Mouse (Mus musculus) brown adipose tissue, adult 24 weeks (tissue): ENCODE data around the gene Mcemp1. TPM values are rescaled to one million over a fixed set of nuclear protein-coding genes. Genes with fewer than 3 reads are reported as not detected.

Experiments
- H3K27ac ChIP-seq: fragments of 200-500 bp; replicated peaks from 2 replicates; pipeline ENCODE4 v1.5.1; 2012; ENCODE audit warnings: low read depth, mild to moderate bottlenecking, low read length
- H3K4me1 ChIP-seq: fragments of 200-500 bp; 2 replicates; pipeline ENCODE4 v1.6.1; 2012; ENCODE audit warnings: low read length, mixed read lengths; ENCODE audit not compliant: control insufficient read depth, insufficient read depth, insufficient read length
- H3K4me3 ChIP-seq: fragments of 200-500 bp; 2 replicates; pipeline ENCODE4 v1.5.1; 2012; ENCODE audit warnings: low read depth, mild to moderate bottlenecking, low read length, moderate library complexity; ENCODE audit not compliant: insufficient read depth
- polyA plus RNA-seq: library from polyadenylated mRNA; stranded (reverse); fragments of >200 nt; gene quantifications from 2 replicates; pipeline ENCODE4 v1.2.4, GENCODE M21; 2012; ENCODE audit not compliant: missing spikeins, insufficient read depth, insufficient read length

Mcemp1 gene
- polyA plus RNA-seq, 1 experiment, result not detected

DNA sequence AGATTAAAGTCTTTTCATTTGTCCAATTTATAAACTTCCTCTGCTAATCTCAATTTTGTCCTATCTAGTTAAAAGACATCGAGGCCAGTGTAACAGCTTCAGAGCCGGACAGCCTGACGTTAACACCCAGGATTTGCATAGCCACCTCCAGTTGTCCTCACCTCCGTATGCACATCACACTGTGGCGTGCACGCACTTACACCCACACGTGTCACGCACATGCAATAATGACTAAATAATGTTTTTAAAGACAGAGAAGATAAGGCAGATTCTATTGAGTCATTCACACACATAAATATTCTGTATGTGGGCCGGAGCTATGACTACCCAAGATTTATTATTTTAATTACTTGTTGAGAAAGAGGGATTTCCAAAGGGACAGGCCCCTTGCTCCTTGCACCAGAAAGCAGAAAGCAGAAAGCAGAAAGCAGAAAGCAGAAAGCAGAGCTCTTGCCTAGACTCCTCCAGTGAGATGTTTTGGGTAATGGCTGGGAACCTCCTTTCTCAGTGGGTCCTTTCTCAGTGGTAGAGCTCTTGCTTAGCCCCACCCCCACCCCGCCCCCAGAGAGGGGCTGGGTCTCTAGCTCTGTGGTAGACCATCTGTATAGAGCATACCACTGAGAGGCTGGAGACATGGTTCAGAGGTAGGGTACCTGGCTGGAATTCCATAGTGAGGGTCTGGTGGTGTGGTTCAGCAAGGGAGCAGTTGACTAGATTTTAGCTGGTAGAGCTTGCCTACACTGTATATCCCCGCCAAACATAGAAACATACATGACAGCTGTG lies 10.6 kb upstream of the Mcemp1 start:
- Histone ChIP-seq H3K4me1 (peaks cover 13% of the 10 kb centered on the region; the same call in 1 of the 2 replicates), H3K4me3 (no peak overlapping the region), H3K27ac (no peak overlapping the region)

DNA sequence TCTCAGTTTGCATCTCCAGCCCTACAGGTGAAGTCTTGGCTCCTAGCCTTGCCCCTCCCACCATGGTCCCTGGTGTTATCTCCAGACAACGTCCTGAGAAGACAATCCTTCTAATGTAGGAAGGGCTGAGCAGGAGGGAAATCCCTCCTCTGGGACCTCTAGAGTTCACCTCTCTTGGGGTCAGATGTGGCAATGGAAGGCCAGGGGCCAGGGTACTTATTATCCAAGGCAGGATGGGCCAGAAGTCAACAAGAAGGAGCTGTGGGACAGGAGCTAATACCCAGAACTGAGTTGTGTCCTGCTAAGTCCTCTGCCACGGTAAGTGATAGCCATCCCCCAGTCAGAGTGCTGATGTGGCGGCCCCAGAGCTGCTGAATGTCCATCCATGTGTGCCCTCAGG lies 10.0 kb upstream of the Mcemp1 start, which contains the start of gene Retn:
Gene Retn (plus strand): TSS at position 245 of the 400 bp plus-strand sequence.
- Histone ChIP-seq H3K4me3 (no peak within 1 kb of the TSS), H3K4me1 (peaks cover 13% of the 10 kb centered on the region; the same call in 1 of the 2 replicates), H3K27ac (no peak within 1 kb of the TSS)

DNA sequence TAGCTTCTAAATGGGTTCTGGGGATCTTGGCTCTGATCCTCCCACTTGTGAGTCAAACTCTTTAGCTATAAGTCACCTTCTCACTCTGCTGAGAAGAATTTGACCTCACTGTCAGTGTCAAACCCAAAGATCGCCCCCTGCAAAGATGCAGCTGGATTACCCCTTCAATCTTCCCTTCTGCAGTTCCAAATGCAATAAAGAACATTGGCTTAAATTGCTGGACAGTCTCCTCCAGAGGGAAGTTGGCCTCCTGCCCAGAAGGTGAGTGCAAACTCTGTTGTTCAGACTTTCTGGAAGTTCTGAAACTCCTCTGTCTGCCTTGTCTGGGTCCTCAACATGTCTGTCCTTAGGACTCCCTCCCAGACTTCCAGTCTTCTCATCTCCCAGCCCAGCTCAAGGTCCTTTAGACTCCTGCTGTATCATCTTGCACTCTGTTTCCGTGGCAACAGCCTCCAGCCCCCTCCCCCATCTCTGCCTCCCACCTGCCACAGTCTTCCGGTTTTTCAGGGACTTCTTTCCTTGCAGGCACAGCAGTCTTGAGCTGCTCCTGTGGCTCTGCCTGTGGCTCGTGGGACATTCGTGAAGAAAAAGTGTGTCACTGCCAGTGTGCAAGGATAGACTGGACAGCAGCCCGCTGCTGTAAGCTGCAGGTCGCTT lies 8.7 kb upstream of the Mcemp1 start:
- Histone ChIP-seq H3K4me3 (no peak overlapping the region), H3K27ac (no peak overlapping the region), H3K4me1 (peaks cover 13% of the 10 kb centered on the region; the same call in 1 of the 2 replicates)

DNA sequence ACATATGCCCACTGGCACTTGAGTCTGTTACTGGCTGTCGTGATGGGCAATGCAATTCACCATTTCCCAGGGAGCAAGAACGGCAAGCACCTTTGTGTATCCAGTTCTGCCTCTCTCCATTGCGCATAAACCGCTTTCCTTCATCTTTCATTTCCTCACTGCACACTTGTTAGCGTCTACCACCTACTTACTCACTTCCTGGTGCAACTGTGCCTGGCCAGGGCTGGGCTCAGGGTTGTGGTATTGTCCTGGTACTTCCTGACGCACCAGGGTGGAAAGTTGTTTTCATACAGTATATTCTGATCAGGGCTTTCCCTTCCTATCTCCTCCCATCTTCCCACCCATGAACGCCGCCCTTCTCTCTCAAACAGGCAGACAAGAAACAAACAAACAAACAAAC lies 4.7 kb upstream of the Mcemp1 start:
- Histone ChIP-seq H3K27ac (no peak overlapping the region), H3K4me1 (peaks cover 7% of the 10 kb centered on the region; the same call in 1 of the 2 replicates)

DNA sequence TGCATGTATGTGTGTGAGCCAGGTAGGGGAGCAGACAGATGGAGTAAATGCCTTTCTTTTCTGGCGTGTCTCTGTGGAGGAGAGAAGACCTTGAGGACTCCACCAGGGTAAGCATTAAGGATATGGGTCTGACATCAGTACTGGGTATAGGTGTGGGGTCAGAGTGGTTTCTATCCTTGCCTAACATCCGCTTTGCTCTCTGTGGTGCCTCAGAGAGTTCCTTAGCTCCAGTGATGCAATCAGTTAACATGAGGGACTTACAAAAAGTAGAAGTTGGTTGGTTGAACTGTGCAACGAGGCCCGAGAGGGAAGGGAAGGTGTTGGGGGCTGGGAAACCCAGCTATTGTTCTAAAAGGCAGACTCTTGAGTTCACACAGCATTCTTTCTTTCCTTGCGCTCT lies 1.1 kb upstream of the Mcemp1 start:
- H3K4me1 ChIP-seq, result no peaks in the 10 kb centered on the region; the same call in 1 of the 2 replicates
- H3K4me3 ChIP-seq, result no peak overlapping the region
- no peak overlapping the region for H3K27ac ChIP-seq

More for the DNA sequence above, 4.7 kb upstream of the Mcemp1 start:
- no peak overlapping the region for H3K4me3 ChIP-seq

DNA sequence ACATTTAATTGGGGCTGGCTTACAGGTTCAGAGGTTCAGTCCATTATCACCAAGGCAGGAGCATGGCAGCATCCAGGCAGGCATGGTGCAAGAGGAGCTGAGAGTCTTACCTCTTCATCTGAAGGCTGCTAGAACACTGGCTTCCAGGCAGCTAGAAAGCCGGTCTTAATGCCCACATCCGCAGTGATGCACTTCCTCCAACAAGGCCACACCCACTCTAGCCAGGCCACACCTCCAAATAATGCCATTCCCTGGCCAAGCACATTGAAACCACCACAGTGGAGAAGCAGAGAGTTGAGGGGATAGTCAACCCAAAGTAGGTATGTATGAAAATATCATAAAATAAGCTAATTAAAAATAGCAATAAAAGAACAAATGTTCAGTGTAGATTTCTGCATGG lies 4.8 kb downstream of the Mcemp1 start:
- H3K4me1 ChIP-seq, result no peaks in the 10 kb centered on the region
- H3K4me3 ChIP-seq, result no peak overlapping the region
- H3K27ac ChIP-seq, result no peak overlapping the region

DNA sequence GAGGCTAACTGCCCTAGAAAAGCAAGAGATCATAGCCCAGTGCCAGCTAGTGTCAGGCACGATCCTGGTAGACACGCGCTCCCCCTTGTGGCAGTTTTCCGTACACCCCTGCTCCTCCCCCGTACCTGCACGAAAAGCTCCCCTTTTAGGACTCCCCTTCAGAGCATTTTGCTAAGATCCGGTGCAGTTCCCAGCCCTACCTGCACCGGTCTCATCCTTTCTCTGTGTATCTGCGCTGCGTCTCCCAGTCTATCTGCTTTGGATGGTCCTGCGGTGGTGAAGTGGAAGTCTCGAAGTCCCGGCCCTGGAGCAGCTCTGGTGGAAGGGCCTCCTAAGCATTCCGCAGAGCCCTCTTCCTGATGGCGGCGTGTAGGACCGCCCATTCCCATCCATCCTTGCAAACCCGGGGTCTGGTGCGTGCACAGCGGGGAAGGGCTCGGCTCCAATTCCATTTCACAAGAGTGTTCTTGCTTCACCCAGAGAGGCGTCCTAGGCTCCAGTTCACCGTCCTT lies 6.5 kb downstream of the Mcemp1 start, which contains the start of gene Fcor:
Gene Fcor (minus strand): TSS at position 383 of the 512 bp plus-strand sequence.
- no peak within 1 kb of the TSS for H3K27ac ChIP-seq
- no peaks in the 10 kb centered on the region for H3K4me1 ChIP-seq
- peak within 1 kb of the TSS; percentile 78 for H3K4me3 ChIP-seq

DNA sequence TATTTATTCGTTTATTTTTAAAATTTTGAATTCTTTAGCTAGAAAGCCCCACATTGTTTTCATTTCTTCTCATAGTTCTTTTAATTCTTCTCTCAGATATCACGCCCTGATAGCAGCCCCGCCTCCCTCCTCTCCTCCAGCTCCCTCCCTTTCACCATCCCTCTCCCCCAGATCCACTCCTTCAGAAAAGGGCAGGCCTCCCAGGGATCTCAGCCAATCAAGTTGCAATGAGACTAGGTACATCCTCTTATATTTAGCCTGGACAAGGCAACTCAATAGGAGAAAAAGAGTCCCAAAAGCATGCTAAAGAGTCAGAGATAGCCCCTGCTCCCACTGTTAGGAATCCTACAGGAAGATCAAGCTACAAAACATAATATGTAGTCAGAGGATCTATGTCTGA lies 9.1 kb downstream of the Mcemp1 start:
- peaks cover 4% of the 10 kb centered on the region; the same call in 1 of the 2 replicates for H3K4me1 ChIP-seq
- H3K27ac ChIP-seq, result no peak overlapping the region
- H3K4me3 ChIP-seq, result no peak overlapping the region

DNA sequence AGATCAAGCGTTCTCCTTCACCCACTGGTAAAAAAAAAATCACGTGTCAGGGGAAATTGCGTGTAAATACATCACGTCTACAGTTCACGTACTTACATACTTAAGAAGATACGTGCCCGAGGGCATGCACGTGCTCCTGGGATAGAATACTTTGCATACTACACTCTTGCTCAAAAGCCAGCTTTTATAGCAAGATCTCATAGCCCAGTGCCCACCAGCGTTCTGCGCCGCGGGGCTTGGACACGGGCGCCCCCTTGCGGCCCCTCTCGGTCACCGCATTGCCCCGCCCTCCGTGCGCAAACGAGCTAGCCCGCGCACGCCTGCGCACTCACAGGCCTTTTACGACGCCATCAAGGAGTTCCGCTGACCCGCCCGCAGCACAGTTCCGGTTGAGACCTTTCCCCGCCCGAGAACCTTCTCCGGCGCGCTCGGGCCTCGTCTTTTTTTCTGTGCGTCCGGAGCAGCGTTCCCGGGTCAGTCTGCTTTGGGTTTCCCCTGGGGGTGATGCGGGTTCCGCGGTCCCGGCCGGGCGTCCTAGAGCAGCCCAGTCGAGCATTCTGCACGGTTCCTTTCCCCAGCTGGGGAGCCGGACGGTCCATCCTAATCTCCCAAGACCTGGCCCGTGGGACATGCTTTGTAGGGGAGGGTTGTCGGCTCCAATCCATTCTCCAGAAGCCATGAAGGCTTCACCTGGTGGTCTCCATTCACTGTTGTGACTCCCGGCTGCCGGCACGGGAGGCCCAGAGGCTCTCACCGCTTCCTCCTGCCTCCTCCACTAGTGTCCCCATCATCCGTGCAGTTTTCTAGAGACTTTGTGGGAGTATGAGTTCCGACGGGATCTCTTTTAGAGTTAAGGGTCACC lies 10.8 kb downstream of the Mcemp1 start, which contains the start of gene Trappc5:
Gene Trappc5 (plus strand): TSS at position 169 of the 862 bp plus-strand sequence.
- Histone ChIP-seq H3K4me1 (peaks cover 4% of the 10 kb centered on the region; the same call in 1 of the 2 replicates), H3K4me3 (peak within 1 kb of the TSS; percentile 90), H3K27ac (peak within 1 kb of the TSS; percentile 77)

DNA sequence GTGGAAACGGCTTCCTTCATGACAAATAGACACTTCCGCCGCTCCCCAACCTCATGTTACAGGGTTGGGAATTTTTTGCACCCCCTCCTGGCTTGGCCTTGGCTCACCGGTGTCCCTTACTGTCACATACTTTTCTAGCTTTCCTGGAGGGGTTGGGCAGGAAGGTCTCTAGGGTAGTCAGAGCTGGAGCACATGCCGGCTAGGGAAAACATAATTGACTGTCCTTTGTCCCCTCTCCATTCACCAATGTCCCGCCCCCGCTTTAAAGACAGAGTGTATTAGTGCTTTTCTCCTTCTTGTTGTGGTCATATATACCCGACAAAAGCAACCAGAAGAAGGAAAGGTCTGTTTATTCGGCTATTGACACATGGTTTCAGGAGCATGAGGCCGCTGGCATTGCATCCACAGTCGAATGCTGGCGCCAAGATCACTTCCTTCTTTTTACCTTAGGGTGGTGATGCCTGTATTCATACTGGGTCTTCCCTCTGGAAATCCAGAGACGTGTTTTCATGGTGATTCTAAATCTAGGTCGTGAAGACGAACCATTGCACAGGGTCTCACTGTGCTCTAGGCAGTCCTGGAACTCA lies 11.5 kb downstream of the Mcemp1 start:
- Histone ChIP-seq H3K4me3 (peak overlapping the region; percentile 90), H3K4me1 (peaks cover 4% of the 10 kb centered on the region; the same call in 1 of the 2 replicates)

DNA sequence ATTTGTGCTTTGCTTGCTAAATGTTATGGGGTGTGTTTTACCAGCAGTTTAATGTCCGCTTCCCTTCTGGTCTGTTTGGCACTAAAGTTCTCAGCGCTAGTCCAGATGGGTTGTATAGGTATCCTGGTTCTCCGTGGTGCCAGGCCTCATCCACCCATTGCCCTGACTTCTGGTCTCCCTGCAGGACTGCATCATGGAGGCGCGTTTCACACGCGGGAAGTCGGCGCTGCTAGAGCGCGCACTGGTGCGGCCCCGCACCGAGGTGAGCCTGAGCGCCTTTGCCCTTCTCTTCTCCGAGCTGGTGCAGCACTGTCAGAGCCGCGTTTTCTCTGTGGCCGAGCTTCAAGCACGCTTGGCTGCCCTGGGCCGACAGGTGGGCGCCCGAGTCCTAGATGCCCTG lies 13.3 kb downstream of the Mcemp1 start:
- H3K27ac ChIP-seq, result no peak overlapping the region
- peaks cover 4% of the 10 kb centered on the region; the same call in 1 of the 2 replicates for H3K4me1 ChIP-seq
- H3K4me3 ChIP-seq, result no peak overlapping the region

More for the DNA sequence above, 11.5 kb downstream of the Mcemp1 start:
- peak overlapping the region; percentile 77 for H3K27ac ChIP-seq

DNA sequence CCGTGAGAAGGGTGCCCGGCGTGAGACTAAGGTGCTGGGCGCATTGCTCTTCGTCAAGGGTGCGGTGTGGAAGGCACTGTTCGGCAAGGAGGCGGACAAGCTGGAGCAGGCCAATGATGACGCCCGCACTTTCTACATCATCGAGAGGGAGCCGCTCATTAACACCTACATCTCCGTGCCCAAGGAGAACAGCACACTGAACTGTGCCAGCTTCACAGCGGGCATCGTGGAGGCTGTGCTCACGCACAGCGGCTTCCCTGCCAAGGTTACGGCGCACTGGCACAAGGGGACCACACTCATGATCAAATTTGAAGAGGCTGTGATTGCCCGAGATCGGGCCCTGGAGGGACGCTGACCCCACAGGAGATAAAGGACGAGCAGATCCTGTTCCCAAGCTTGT lies 13.7 kb downstream of the Mcemp1 start:
- no peak overlapping the region for H3K4me3 ChIP-seq
- peaks cover 4% of the 10 kb centered on the region; the same call in 1 of the 2 replicates for H3K4me1 ChIP-seq
- H3K27ac ChIP-seq, result no peak overlapping the region

DNA sequence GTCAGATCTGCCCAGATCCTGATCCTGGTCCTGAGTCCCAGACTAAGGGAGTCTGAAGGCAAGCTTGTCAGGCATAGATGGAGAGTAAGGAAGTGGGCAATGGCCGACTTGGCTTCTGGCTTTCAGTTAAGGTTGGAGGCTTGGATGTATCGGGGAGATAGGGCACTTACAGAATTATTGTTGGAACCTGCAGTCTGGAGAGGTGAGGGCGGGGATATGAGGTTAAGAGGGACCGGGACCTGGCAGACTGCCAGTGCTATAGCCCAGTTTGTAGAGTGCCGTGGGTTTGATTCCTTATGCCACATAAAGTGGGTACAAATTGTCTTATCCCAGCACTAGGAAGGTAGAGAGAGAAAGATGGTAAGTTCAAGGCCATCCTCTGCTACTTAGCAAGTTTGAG lies 14.1 kb downstream of the Mcemp1 start:
- Histone ChIP-seq H3K27ac (no peak overlapping the region), H3K4me1 (peaks cover 4% of the 10 kb centered on the region; the same call in 1 of the 2 replicates)

DNA sequence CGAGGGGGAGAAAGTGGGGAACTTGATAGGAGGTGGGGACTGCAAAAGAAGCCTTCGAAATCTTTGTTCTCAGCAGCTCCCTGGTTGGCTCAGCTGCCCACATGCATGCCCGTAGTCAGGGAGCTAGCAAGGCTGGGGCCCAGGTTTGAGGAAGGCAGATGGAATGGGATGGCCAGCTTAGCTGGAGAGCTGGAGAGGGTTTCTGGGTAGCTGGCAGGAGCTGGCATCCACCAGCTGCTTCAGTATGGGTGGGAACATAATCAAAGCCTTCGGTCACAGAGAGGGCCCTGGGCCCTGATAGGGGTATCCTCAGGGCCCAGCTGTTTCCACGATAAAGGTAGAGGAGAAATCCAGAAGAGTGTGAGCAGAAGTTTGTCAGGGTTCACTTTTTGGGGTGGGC lies 16.9 kb downstream of the Mcemp1 start:
- Histone ChIP-seq H3K4me1 (peaks cover 2% of the 10 kb centered on the region; the same call in 1 of the 2 replicates), H3K4me3 (no peak overlapping the region), H3K27ac (no peak overlapping the region)

More for the DNA sequence above, 14.1 kb downstream of the Mcemp1 start:
- H3K4me3 ChIP-seq, result no peak overlapping the region
